Mouse (Mus musculus) liver, adult 10 weeks (tissue): ENCODE measurements around the gene Mrpl16. TPM values are rescaled to one million over a fixed set of nuclear protein-coding genes. Genes with fewer than 3 reads are reported as not detected.

Source experiments
- polyA plus RNA-seq: library from polyadenylated mRNA; stranded (reverse); fragments of 350-450 nt; fragmentation: Illumina TruSeq; extraction: RNeasy Lipid Tissue Mini Kit (QIAGEN cat#74804); gene quantifications from one replicate; pipeline ENCODE4 v1.2.3, GENCODE M21; 2014; ENCODE audit warnings: low read depth, low replicate concordance

Mrpl16 gene
- polyA plus RNA-seq, result 35.4 TPM

GRCm38 (mm10) chr19:11770205-11770892, at the start of gene Mrpl16:
Gene Mrpl16, plus strand, starts transcription at chr19:11770391.

GRCm38 (mm10) chr19:11747298-11747697, 22.9 kb upstream of the Mrpl16 start, which contains the start of gene Gif:
Gene Gif, plus strand, starts transcription at chr19:11747554.

GRCm38 (mm10) chr19:11819143-11819700, 49.0 kb downstream of the Mrpl16 start, which contains the start of gene Stx3:
Gene Stx3, minus strand, starts transcription at chr19:11819403.

Other genes with a start within 250 kb of the Mrpl16 start
- 14.0 TPM for gene Ms4a4d, start 233.6 kb upstream of the Mrpl16 start, polyA plus RNA-seq
- 2.6 TPM for gene Ms4a6d, start 165.5 kb upstream of the Mrpl16 start, polyA plus RNA-seq
- gene Ms4a2, start 146.7 kb upstream of the Mrpl16 start, polyA plus RNA-seq, result not detected
- not detected for gene Ms4a3, start 129.5 kb upstream of the Mrpl16 start, polyA plus RNA-seq
- gene Oosp2, start 109.8 kb upstream of the Mrpl16 start, polyA plus RNA-seq, result not detected
- not detected for gene Oosp1, start 79.2 kb upstream of the Mrpl16 start, polyA plus RNA-seq
- gene Oosp3, start 73.3 kb upstream of the Mrpl16 start, polyA plus RNA-seq, result not detected
- not detected for gene Gif, start 22.8 kb upstream of the Mrpl16 start, polyA plus RNA-seq
- gene Stx3, start 49.0 kb downstream of the Mrpl16 start, polyA plus RNA-seq, result 1.8 TPM
- gene Olfr1417, start 68.8 kb downstream of the Mrpl16 start, polyA plus RNA-seq, result not detected
- not detected for gene Olfr1418, start 90.7 kb downstream of the Mrpl16 start, polyA plus RNA-seq
- not detected for gene Olfr1419, start 104.7 kb downstream of the Mrpl16 start, polyA plus RNA-seq
- gene Olfr1420, start 116.2 kb downstream of the Mrpl16 start, polyA plus RNA-seq, result not detected
- 16.1 TPM for gene Patl1, start 142.0 kb downstream of the Mrpl16 start, polyA plus RNA-seq
- 19.4 TPM for gene Osbp, start 195.6 kb downstream of the Mrpl16 start, polyA plus RNA-seq